Mouse (Mus musculus): ENCODE data around the gene Ntpcr. TPM values are rescaled to one million over a fixed set of nuclear protein-coding genes. Genes with fewer than 3 reads are reported as not detected.

The Ntpcr gene
- 18.8 and 19.3 TPM in 2 replicates for polyA plus RNA-seq (2016; fragmentation: Nextera tagmentation; extraction: Ambion mirVana)

DNA sequence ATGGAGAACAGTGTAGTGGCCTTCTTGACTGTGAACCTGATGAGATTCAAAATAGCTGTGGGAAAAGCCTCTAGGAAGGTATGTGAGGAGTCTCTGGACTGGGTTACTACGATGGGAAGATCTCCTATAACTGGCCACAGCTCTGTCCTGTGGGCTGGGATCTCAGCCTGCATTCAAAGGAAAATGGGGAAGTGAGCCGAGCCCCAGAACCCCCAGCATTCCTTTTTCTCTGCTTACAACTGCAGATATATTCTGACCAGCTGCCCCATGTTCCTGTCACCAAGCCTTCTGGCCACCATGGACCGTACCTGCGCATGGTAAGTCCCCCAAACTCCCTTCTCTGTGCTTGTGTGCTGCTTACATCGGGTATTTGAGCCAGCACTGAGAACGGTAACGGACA, at the start of gene Ntpcr:
TSS of gene Ntpcr (plus strand) at position 218 of the 400 bp plus-strand sequence.
- Histone ChIP-seq H3K36me3 (replicated peaks) (no peaks in the 10 kb centered on the region), H3K4me3 (no peak within 1 kb of the TSS), H3K9me3 (no peaks in the 10 kb centered on the region), H3K4me1 (peaks cover 32% of the 10 kb centered on the region), H3K27ac (replicated peaks) (no peak within 1 kb of the TSS), H3K27me3 (replicated peaks; ENCODE audit: low read depth, poor library complexity, severe bottlenecking) (no peaks in the 10 kb centered on the region; the same call in 1 of the 2 replicates)
- no peak for DNase-seq (ENCODE audit: low spot score)
- WGBS, result 85% methylated on average over 7 of the region's 7 CpGs

DNA sequence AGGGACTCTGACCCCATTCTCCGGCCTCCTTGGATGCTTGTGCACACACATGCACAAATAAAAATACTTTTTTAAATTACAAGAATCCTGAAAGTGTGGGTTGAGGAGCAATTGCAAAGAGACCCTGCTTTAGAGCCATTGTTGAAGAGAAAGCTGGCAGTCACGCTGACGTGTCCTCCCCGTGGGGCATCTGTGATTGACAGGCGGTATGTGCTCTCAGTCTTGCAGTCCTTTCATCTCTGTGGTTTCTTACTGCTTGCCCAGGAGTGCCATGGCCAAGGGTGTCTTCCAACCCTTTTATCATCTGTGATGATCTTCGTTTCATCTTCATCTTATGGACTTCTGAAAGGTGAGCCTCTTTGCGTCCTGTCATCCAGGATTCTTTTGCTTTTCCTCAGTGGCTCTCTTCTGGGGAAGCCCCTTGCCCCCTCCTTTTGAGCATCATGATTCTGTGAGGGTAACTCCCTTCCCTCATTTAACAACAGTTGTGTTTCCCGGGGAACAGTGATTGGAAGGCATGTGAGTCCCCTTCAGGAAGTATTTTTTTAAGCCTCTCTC, 48.8 kb upstream of the Ntpcr start:
- no peak overlapping the region for H3K4me3 ChIP-seq
- peaks cover 21% of the 10 kb centered on the region for H3K4me1 ChIP-seq
- no peak overlapping the region for H3K27ac ChIP-seq (replicated peaks)
- H3K9me3 ChIP-seq, result no peaks in the 10 kb centered on the region
- H3K36me3 ChIP-seq (replicated peaks), result no peaks in the 10 kb centered on the region
- WGBS, result 48% methylated on average over 8 of the region's 8 CpGs
- no peaks in the 10 kb centered on the region for H3K27me3 ChIP-seq (replicated peaks; ENCODE audit: low read depth, poor library complexity, severe bottlenecking)
- DNase-seq (ENCODE audit: low spot score), result peak; percentile 30

GRCm38 (mm10) chr8:125685216-125685760, 44.5 kb upstream of the Ntpcr start:
- peak; percentile 49 for DNase-seq (ENCODE audit: low spot score)

DNA sequence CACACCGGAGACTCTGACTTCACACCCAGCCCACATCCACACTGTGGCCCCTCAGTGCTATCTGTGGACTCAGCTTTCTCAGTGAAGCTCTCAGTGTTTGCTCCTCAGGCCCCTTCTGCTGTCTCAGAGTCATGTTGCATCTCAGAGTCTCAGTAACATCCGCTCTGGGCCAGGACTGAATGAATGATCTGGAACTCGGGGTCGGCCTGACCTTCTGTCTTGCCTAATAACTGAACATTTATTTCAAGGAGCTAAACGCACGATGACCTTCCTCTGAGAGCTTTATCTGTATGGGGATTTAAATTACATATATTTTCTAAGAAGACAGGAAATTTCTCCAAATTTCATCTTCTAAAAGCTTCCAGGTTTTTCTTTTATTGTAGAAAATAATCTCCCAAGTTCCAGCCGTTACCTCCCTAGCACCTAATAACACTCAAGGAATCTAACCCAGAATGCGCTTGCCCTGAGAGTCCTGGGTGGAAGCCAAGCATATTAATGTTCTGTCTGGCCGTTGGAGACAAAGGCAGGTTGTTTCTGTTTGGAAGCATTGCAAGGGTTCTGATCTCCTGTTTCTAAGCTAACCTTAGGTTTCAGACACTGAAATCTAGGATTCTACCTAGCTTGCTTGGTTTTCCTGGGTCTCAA, 43.4 kb upstream of the Ntpcr start:
- no peaks in the 10 kb centered on the region for H3K9me3 ChIP-seq

More at GRCm38 (mm10) chr8:125685216-125685760, 44.5 kb upstream of the Ntpcr start:
- no peaks in the 10 kb centered on the region for H3K9me3 ChIP-seq
- H3K4me1 ChIP-seq, result peaks cover 18% of the 10 kb centered on the region
- WGBS, result 67% methylated on average over 6 of the region's 6 CpGs
- H3K27me3 ChIP-seq (replicated peaks; ENCODE audit: low read depth, poor library complexity, severe bottlenecking), result no peaks in the 10 kb centered on the region; the same call in 1 of the 2 replicates
- H3K27ac ChIP-seq (replicated peaks), result no peak overlapping the region
- H3K4me3 ChIP-seq, result no peak overlapping the region
- H3K36me3 ChIP-seq (replicated peaks), result no peaks in the 10 kb centered on the region

GRCm38 (mm10) chr8:125690166-125690915, 39.4 kb upstream of the Ntpcr start:
- Histone ChIP-seq H3K4me1 (peaks cover 9% of the 10 kb centered on the region), H3K27me3 (replicated peaks; ENCODE audit: low read depth, poor library complexity, severe bottlenecking) (no peaks in the 10 kb centered on the region; the same call in none of the 2 replicates), H3K4me3 (no peak overlapping the region), H3K9me3 (no peaks in the 10 kb centered on the region), H3K27ac (replicated peaks) (no peak overlapping the region), H3K36me3 (replicated peaks) (no peaks in the 10 kb centered on the region)
- WGBS, result 76% methylated on average over 15 of the region's 15 CpGs
- no peak for DNase-seq (ENCODE audit: low spot score)

More for the DNA sequence above, 43.4 kb upstream of the Ntpcr start:
- DNase-seq (ENCODE audit: low spot score), result no peak
- no peak overlapping the region for H3K27ac ChIP-seq (replicated peaks)
- no peaks in the 10 kb centered on the region for H3K36me3 ChIP-seq (replicated peaks)
- peaks cover 12% of the 10 kb centered on the region for H3K4me1 ChIP-seq
- no peak overlapping the region for H3K4me3 ChIP-seq
- no peaks in the 10 kb centered on the region; the same call in none of the 2 replicates for H3K27me3 ChIP-seq (replicated peaks; ENCODE audit: low read depth, poor library complexity, severe bottlenecking)
- 88% methylated on average over 9 of the region's 9 CpGs for WGBS

DNA sequence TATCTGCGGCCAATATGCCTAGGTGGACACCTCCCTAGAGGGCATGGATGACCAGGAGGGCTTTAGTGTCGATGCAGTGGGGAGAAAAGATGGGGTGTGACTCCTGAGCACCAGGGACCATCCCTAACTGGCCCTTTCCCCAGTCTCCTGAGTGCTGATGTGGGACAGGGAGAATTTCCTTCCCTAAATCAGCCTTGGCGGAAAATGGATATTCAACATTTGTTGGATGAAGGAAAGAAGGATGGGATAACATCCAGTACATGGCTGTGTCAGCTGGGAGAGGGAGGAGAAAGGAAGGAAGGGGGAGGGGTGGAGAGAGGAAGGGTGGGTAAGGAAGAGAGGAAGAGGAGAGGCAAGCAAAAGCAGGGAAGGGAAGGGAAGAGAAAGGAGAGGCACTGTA, 38.8 kb upstream of the Ntpcr start:
- no peaks in the 10 kb centered on the region for H3K36me3 ChIP-seq (replicated peaks)
- whole genome bisulfite sequencing, result 89% methylated on average over 3 of the region's 3 CpGs
- H3K9me3 ChIP-seq, result no peaks in the 10 kb centered on the region
- H3K27ac ChIP-seq (replicated peaks), result no peak overlapping the region
- H3K4me1 ChIP-seq, result 0 out of 2 replicates have a peak, but pooled peaks cover 5% of the 10 kb centered on the region
- H3K4me3 ChIP-seq, result no peak overlapping the region
- no peaks in the 10 kb centered on the region; the same call in none of the 2 replicates for H3K27me3 ChIP-seq (replicated peaks; ENCODE audit: low read depth, poor library complexity, severe bottlenecking)
- DNase-seq (ENCODE audit: low spot score), result no peak

GRCm38 (mm10) chr8:125692447-125692846, 37.3 kb upstream of the Ntpcr start:
- no peak overlapping the region for H3K4me3 ChIP-seq
- H3K4me1 ChIP-seq, result 0 out of 2 replicates have a peak, but pooled peaks cover 4% of the 10 kb centered on the region
- H3K27me3 ChIP-seq (replicated peaks; ENCODE audit: low read depth, poor library complexity, severe bottlenecking), result no peaks in the 10 kb centered on the region; the same call in none of the 2 replicates
- H3K9me3 ChIP-seq, result no peaks in the 10 kb centered on the region
- DNase-seq (ENCODE audit: low spot score), result no peak
- H3K36me3 ChIP-seq (replicated peaks), result no peaks in the 10 kb centered on the region
- H3K27ac ChIP-seq (replicated peaks), result no peak overlapping the region
- WGBS, result 79% methylated on average over 5 of the region's 5 CpGs

GRCm38 (mm10) chr8:125693197-125693596, 36.6 kb upstream of the Ntpcr start:
- Histone ChIP-seq H3K4me1 (0 out of 2 replicates have a peak, but pooled peaks cover 4% of the 10 kb centered on the region), H3K36me3 (replicated peaks) (no peaks in the 10 kb centered on the region), H3K9me3 (0 out of 2 replicates have a peak, but pooled peaks cover under 1% of the 10 kb centered on the region), H3K4me3 (no peak overlapping the region), H3K27me3 (replicated peaks; ENCODE audit: low read depth, poor library complexity, severe bottlenecking) (no peaks in the 10 kb centered on the region; the same call in none of the 2 replicates), H3K27ac (replicated peaks) (no peak overlapping the region)
- WGBS, result 85% methylated on average over 3 of the region's 3 CpGs
- no peak for DNase-seq (ENCODE audit: low spot score)

DNA sequence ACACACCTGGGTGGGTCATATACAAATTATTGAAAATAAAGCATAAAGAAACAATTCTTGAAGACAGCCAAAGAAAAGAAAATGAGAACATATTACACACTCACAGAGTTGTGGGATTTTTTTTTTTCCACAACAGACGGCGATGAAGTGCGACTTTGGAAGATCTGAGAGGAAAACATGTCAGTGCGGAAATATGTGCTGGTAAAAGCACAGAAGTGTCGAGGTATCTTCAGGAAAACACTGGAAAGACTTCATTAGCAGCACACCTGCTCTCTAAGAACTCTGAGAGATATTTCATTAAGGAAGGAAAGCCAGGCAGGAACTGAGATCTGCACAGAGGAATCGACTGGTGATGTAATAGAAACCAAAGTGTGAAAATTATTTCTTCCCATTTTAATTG, 33.8 kb upstream of the Ntpcr start:
- Histone ChIP-seq H3K4me3 (no peak overlapping the region), H3K27ac (replicated peaks) (no peak overlapping the region), H3K9me3 (0 out of 2 replicates have a peak, but pooled peaks cover 4% of the 10 kb centered on the region), H3K27me3 (replicated peaks; ENCODE audit: low read depth, poor library complexity, severe bottlenecking) (no peaks in the 10 kb centered on the region), H3K4me1 (no peaks in the 10 kb centered on the region), H3K36me3 (replicated peaks) (no peaks in the 10 kb centered on the region)
- DNase-seq (ENCODE audit: low spot score), result no peak
- 93% methylated on average over 6 of the region's 6 CpGs for WGBS

DNA sequence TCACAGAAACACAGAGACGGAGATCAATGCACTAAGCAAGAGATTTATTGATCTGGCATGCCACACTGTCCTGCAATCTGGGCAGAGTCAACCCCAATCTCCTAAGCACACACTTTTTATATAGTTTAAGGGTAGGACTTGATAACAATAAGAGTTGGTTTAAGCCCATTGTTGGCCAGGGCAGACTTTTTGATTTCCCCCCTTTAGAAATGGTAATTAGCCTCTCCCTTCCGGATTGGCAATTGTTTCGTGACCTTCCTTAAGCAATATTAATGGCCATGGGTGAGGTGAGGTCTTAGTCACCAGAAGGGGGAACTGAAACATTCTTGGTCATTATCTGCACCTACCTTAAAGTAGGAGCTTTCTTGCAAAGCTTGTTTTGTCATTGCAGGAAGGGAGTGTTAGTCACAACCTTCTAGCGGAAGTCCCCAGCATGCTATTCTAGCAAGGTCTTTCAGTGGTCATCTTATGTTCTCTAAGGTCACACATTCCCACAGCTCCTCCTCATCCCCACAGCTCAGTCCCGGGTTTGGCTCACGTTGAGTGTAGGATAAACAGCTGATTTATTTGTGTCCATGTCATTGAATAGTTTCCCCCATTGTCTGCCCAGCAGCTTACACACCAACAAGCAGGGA, 30.3 kb upstream of the Ntpcr start:
- 83% methylated on average over 6 of the region's 6 CpGs for WGBS
- Histone ChIP-seq H3K4me3 (no peak overlapping the region), H3K9me3 (0 out of 2 replicates have a peak, but pooled peaks cover 4% of the 10 kb centered on the region), H3K36me3 (replicated peaks) (no peaks in the 10 kb centered on the region), H3K27ac (replicated peaks) (no peak overlapping the region), H3K27me3 (replicated peaks; ENCODE audit: low read depth, poor library complexity, severe bottlenecking) (no peaks in the 10 kb centered on the region), H3K4me1 (no peaks in the 10 kb centered on the region)
- DNase-seq (ENCODE audit: low spot score), result no peak

DNA sequence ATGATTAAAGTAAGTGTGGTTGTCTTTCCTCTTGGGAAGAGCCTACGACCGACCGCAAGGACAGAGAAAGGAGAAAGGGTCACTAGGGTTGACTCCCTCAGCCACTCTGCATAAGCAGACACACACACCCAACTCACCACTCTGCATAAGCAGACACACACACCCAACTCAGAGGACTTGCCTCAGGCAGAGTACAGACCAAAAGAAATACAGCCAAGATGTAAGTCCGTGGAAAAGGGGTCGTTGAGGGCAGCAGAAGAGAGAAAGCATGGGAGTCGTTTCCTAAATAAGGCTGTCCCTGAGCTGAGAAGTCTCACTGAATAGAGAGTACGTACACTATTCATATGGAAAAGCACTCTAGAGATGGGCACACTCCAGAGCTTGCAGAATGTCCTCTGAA, 29.4 kb upstream of the Ntpcr start:
- no peak overlapping the region for H3K4me3 ChIP-seq
- DNase-seq (ENCODE audit: low spot score), result no peak
- WGBS, result 70% methylated on average over 7 of the region's 7 CpGs
- H3K36me3 ChIP-seq (replicated peaks), result no peaks in the 10 kb centered on the region
- no peak overlapping the region for H3K27ac ChIP-seq (replicated peaks)
- H3K27me3 ChIP-seq (replicated peaks; ENCODE audit: low read depth, poor library complexity, severe bottlenecking), result no peaks in the 10 kb centered on the region
- 0 out of 2 replicates have a peak, but pooled peaks cover 4% of the 10 kb centered on the region for H3K9me3 ChIP-seq
- no peaks in the 10 kb centered on the region for H3K4me1 ChIP-seq

All from embryonic facial prominence, embryonic 10.5 days (tissue).